Mouse (Mus musculus) cerebellum, postnatal 25 days (tissue): ENCODE data around the gene Gm12888.
"Not testable (repeated sequence)": the region's sequence is repeated elsewhere in the genome, so short reads cannot be mapped to it uniquely, and the experiment has no call there.

ENCODE experiments used
- DNase-seq, 2 experiments: peaks; one replicate each; pipeline ENCODE4 v3.0.0; 2021; ENCODE audit warnings: mixed read lengths in 2 of 2

The Gm12888 gene

DNA sequence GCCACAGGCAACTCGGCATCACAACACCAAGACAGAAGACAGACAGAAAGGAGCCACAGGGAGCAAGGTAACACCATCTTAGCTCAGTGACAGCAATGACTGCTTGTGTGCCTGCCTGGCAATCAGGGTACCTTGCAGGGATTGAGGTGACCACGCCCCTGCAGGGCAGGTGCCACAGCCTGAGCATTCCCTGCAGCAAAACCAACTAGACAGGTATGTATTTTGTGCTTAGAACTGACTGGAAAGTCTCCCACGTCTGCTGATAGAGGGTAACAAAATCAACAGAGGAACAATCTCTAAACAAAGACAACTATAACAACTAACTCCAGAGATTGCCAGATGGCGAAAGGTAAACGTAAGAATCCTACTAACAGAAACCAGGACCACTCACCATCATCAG, at the start of gene Gm12888:
Gene Gm12888, minus strand, starts transcription at position 101 of the 400 bp plus-strand sequence.
- DNase-seq = not testable (repeated sequence)
